Mouse (Mus musculus) testis, adult 2 months (tissue): ENCODE results near the gene Matn3. TPM values are rescaled to one million over a fixed set of nuclear protein-coding genes. Genes with fewer than 3 reads are reported as not detected.

Experiments
- H3K27ac ChIP-seq: fragments of 200-500 bp; 2 replicates; pipeline ENCODE4 v1.5.1; 2012; ENCODE audit warnings: low read depth, low read length; ENCODE audit not compliant: control insufficient read depth, insufficient read depth
- H3K27me3 ChIP-seq: fragments of 200-500 bp; 2 replicates; pipeline ENCODE4 v1.6.1; 2012; ENCODE audit warnings: mild to moderate bottlenecking, low read length, moderate library complexity; ENCODE audit not compliant: control insufficient read depth, insufficient read depth
- H3K36me3 ChIP-seq: fragments of 200-500 bp; 2 replicates; pipeline ENCODE4 v1.6.1; 2012; ENCODE audit warnings: mild to moderate bottlenecking, low read length; ENCODE audit not compliant: control insufficient read depth, insufficient read depth
- H3K4me1 ChIP-seq: fragments of 200-500 bp; 2 replicates; pipeline ENCODE4 v1.6.1; 2012; ENCODE audit warnings: low read length; ENCODE audit not compliant: control insufficient read depth, insufficient read depth
- H3K4me3 ChIP-seq: fragments of 200-500 bp; 2 replicates; pipeline ENCODE4 v1.5.1; 2012; ENCODE audit warnings: low read depth, mild to moderate bottlenecking, low read length, moderate library complexity, mixed read lengths; ENCODE audit not compliant: control insufficient read depth
- CTCF ChIP-seq: fragments of 200-500 bp; IDR thresholded peaks from 2 replicates; pipeline ENCODE4 v1.5.1; 2012; ENCODE audit warnings: low read depth, mild to moderate bottlenecking, inconsistent platforms, low read length, moderate library complexity; ENCODE audit not compliant: control insufficient read depth, insufficient read depth, insufficient replicate concordance
- POLR2A ChIP-seq: fragments of 200-500 bp; IDR thresholded peaks from 2 replicates; pipeline ENCODE4 v1.6.1; 2012; ENCODE audit warnings: low read depth, mild to moderate bottlenecking, inconsistent platforms, low read length, moderate library complexity; ENCODE audit not compliant: control insufficient read depth
- polyA plus RNA-seq: library from polyadenylated mRNA; depleted of rRNA; stranded (reverse); fragments of >200 nt; gene quantifications from 2 replicates; pipeline ENCODE4 v1.2.3, GENCODE M21; 2012; rRNA removed

The Matn3 gene
- polyA plus RNA-seq: 0.07 and 0.18 TPM in 2 replicates

DNA sequence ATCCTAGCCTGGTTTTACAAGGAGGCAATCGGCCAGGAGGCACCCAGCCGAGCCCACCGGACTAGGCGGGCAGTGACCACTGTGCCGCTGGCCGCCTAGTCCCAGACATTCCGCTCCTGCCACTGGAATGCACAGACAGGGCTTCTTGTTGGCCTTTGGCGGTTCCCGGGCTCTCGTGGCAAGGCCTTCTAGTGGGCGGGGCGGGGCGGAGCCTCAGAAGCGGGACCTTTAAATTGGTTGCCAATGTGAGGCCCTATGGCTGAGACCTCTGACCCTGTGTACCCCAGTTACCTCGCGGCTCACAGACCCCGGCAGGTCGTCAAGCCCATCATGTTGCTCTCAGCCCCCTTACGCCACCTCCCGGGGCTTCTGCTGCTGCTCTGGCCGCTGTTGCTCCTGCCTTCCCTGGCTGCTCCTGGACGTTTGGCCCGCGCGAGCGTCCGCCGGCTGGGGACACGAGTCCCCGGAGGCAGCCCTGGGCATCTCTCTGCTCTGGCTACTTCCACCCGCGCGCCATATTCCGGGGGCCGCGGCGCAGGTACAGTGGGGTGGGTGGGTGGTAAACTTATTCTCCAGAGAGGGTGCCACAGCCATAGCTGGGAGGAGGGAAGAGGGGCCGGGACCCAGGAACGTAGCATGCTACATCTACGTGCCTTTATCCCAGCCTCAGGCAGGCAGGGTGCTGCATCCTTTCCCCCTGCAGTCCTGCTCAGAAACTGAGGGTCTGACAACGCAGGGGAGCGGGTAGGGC is at the start of gene Matn3:
Gene Matn3 (plus strand): TSS at position 216 of the 751 bp plus-strand sequence.
- Histone ChIP-seq H3K4me1 (peaks cover 14% of the 10 kb centered on the region), H3K27me3 (no peaks in the 10 kb centered on the region), H3K36me3 (no peaks in the 10 kb centered on the region), H3K27ac (no peak within 1 kb of the TSS), H3K4me3 (peak within 1 kb of the TSS; percentile 76)
- TF ChIP-seq POLR2A (0 out of 2 replicates have a peak, but pooled peaks have one; percentile 13), CTCF (no peak)

DNA sequence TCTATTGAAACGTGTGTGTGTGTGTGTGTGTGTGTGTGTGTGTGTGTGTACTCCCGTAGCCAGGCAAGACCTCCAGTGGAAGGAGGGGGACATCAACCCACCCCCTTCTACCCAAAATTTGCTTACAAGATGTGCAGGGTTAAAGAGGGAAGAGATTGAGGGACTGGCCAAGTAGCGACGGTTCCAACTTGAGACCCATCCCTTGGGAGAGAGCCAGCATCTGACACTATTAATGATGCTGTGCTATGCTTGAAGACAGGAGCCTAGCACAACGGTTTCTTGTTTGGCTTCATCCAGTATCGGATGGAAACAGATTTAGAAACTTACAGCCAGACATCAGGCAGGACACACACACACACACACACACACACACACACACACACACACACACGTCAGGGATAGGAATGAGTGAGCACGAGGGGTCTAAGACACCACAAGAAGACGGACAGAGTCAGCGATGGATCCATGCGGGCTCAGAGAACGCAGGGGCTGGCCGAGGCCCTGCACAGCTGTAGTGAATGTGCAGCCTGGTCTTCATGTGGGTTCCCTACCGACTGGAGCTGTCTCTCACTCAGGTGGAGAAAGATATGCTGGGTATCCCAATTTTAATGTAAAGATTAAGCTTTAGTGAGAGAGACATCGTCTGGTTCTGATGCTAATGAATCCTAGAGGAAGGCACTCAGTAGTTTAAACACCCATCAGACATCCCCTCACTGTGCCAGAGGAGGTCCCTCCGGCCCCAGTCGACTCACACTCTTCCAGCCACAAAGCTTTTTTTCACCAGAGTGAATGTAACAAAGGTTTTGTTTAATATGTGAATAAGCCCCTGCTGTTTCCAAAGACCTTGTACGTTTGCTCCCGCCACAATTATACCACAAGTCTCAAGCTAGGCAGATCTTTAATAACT is 48.6 kb upstream of the Matn3 start:
- Histone ChIP-seq H3K27me3 (no peaks in the 10 kb centered on the region), H3K36me3 (no peaks in the 10 kb centered on the region), H3K4me1 (no peaks in the 10 kb centered on the region; the same call in 1 of the 2 replicates), H3K27ac (no peak overlapping the region), H3K4me3 (no peak overlapping the region)
- TF ChIP-seq CTCF (no peak), POLR2A (no peak)

DNA sequence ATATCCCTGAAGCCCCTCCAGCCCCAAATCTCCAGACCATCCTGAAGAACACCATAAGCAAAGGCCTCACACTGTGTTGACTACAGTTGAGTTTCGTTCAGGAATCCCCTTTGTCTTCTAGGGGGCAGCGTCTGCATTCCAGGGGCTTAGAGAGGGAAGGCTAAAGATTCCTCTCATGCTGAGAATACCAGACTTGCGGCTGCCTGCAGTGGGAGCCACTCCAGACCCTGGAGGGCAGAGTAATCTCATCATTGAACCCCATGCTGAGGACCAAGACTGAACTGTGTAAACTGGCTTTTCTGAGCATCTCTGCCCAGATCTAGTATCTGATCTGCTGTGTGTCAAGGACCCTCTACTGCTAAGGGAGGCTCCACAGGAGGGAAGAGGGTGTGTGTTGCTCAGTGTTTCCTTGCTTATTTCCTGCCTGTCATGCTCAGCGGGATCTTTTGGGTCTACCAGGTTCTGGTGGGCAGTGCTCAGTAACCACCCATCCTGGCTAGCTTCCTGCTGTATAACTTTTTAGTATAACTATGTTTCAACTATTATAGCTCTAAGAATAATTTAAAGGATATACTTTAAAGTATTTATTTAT is 47.5 kb upstream of the Matn3 start:
- Histone ChIP-seq H3K27ac (no peak overlapping the region), H3K36me3 (no peaks in the 10 kb centered on the region), H3K27me3 (no peaks in the 10 kb centered on the region), H3K4me1 (no peaks in the 10 kb centered on the region; the same call in 1 of the 2 replicates), H3K4me3 (no peak overlapping the region)
- TF ChIP-seq POLR2A (no peak), CTCF (no peak)

DNA sequence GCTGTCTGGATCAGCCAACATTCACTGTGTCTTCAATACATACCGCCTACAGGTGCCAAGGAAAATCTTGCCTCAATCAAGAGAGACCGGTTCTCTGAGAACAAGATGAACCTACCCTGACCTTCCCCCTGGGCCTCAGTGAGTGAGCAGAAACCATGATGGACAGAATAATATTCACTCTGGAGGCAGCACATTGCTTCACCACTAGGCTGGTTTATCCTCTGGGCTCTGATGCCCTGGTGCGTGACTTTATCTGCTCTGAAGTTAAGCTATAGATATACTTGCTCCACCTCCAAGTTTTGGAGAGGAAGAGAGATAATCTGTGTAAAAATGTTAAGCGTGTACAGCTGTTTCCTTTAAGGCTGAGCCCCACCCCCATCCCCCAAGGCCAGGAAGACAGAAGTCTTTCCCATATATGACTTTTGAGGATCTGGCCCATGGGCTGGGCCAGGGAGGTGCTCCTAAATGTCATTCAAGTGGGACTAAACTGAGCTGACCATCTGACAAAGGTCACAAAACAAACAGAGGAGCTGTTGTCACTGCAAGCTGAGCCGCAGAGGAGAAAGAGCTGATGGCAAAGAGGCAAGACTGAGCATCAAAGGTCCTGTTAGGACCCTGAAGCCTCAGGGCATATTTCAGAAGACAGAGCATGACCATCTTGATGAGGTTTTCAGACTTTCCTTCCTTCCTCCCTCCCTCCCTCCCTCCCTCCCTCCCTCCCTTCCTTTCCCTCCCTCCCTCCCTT is 46.6 kb upstream of the Matn3 start:
- no peaks in the 10 kb centered on the region for H3K27me3 ChIP-seq
- H3K27ac ChIP-seq: no peak overlapping the region
- no peaks in the 10 kb centered on the region for H3K36me3 ChIP-seq
- no peak for TF ChIP-seq POLR2A
- TF ChIP-seq CTCF: no peak
- H3K4me1 ChIP-seq: no peaks in the 10 kb centered on the region; the same call in 1 of the 2 replicates
- H3K4me3 ChIP-seq: no peak overlapping the region

DNA sequence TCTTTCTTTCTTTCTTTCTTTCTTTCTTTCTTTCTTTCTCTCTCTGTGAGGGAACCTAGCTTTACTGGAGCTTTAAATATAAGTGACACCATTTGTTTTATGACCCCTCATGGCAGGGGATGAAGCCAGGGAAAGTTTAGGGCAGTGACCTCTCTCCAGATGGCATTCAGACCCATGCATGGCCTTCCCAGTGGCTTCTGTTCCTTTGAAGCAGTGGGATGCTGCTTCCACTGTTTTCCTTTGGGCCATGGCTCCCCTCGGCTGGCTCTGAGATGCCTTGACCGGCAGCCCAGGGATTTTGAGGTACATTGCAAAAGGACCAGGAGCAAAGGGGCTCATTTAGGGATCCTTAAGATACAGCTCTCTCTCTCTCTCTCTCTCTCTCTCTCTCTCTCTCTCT is 45.8 kb upstream of the Matn3 start:
- no peak overlapping the region for H3K27ac ChIP-seq
- no peak for TF ChIP-seq CTCF
- no peak for TF ChIP-seq POLR2A
- H3K27me3 ChIP-seq: no peaks in the 10 kb centered on the region
- H3K36me3 ChIP-seq: no peaks in the 10 kb centered on the region
- H3K4me1 ChIP-seq: no peaks in the 10 kb centered on the region; the same call in 1 of the 2 replicates
- no peak overlapping the region for H3K4me3 ChIP-seq

DNA sequence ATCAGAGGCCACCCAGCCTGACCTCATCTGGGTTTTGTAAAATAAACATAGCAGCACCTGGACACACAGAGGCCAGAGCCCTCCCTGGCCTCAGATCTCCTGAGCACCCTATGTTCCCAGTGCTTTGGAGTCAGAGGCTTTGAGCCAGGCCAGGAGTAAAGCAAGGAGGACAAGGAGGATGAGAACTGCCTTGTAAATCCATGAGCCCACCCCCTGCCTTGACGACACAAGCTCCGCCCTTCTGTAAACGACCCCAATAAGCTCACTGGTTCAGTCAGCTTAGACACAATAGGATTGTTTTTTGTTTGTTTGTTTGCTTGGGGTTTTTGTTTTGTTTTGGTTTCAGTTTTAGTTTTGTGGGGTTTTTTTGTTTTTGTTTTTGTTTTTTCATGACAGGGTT is 45.2 kb upstream of the Matn3 start:
- H3K36me3 ChIP-seq: no peaks in the 10 kb centered on the region
- no peaks in the 10 kb centered on the region; the same call in 1 of the 2 replicates for H3K4me1 ChIP-seq
- H3K27me3 ChIP-seq: no peaks in the 10 kb centered on the region
- no peak overlapping the region for H3K27ac ChIP-seq
- no peak overlapping the region for H3K4me3 ChIP-seq
- TF ChIP-seq POLR2A (no peak), CTCF (no peak)
